Mouse (Mus musculus) E14TG2a.4 (cell line): ENCODE data around the gene Rap1gap2.

ENCODE experiments used
- H3K27me3 ChIP-seq: 2 replicates; pipeline ENCODE4 v1.6.1; 2014; ENCODE audit warnings: low read length, control low read depth; ENCODE audit not compliant: insufficient read depth
- H3K36me3 ChIP-seq: 2 replicates; pipeline ENCODE4 v1.6.1; 2014; ENCODE audit warnings: low read length, control low read depth; ENCODE audit not compliant: insufficient read depth
- H3K4me1 ChIP-seq: replicated peaks from 2 replicates; pipeline ENCODE4 v1.6.1; 2014; ENCODE audit warnings: low read depth, low read length, control low read depth
- H3K4me3 ChIP-seq: replicated peaks from 2 replicates; pipeline ENCODE4 v1.5.1; 2014; ENCODE audit warnings: mild to moderate bottlenecking, low read length
- H3K9me3 ChIP-seq: 2 replicates; pipeline ENCODE4 v1.6.1; 2014; ENCODE audit warnings: low read length, control low read depth
- CTCF ChIP-seq: conservative IDR thresholded peaks from 2 replicates; pipeline ENCODE4 v1.5.1; 2014; ENCODE audit warnings: low read length
- NANOG ChIP-seq: IDR thresholded peaks from 2 replicates; pipeline ENCODE4 v1.6.1; 2014; ENCODE audit warnings: borderline replicate concordance, low read length, mixed read lengths
- POU5F1 ChIP-seq: IDR thresholded peaks from 2 replicates; pipeline ENCODE4 v1.6.1; 2014; ENCODE audit warnings: low read length, borderline replicate concordance

The Rap1gap2 gene

DNA sequence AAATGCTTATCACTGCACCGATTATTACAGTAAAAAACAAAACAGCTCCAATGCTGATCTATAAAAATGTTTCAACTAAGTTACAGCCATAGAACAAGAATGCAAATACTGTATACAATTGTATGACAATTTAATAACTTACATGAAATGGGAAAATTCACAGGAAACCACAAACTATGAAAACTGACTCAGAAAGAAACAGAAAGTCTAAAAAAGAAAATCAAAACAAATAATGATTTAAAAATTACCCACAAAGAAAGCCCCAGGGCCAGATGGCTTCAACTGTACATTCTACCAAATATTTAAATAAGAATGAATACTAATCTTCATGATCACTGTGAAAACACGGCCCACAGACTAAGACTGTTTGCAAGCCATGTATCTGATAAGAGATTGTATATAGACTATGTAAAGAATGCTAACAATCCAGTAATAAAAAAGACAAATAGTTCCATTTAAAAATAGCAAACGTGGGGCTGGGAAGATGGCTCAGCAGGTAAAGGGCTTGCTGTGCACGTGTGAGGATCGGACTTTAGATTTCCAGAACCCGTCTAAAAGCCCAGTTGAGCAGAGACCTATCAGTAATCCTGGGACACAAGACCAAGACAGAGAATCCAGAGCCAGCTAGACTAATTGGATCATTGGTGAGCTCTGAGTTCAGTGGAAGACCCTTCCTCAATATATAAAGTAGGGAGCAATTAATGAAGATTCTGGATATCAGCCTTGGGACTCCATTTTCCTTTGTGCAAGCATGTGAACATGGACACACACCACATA is 167.4 kb downstream of the Rap1gap2 start:
- Histone ChIP-seq H3K36me3 (no peaks in the 10 kb centered on the region), H3K4me3 (no peak overlapping the region), H3K9me3 (no peaks in the 10 kb centered on the region), H3K4me1 (peaks cover 32% of the 10 kb centered on the region), H3K27me3 (no peaks in the 10 kb centered on the region)
- no peak for TF ChIP-seq NANOG
- no peak for TF ChIP-seq POU5F1
- TF ChIP-seq CTCF, result no peak

DNA sequence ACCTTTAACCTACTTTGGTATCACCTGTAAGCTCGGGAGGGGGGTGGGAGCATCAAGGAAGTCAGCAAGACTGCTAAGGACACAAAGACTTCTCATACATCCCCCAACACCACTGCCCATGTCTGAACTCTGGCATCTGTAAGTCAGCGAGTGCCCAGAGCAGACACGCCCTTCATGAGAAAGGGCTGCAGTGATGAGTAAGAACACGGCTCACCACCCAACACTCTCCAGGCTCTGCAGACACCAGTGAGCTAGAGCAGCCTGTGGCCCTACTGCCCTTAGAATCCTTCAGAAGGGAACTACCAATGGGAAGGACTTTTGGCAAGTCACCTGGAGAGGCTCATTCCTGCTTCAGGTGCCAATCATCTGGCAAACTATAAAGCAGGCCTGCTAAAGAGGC is 168.3 kb downstream of the Rap1gap2 start:
- H3K27me3 ChIP-seq, result no peaks in the 10 kb centered on the region
- peaks cover 32% of the 10 kb centered on the region for H3K4me1 ChIP-seq
- TF ChIP-seq NANOG (no peak), CTCF (no peak), POU5F1 (no peak)
- H3K4me3 ChIP-seq, result no peak overlapping the region
- no peaks in the 10 kb centered on the region for H3K36me3 ChIP-seq
- no peaks in the 10 kb centered on the region for H3K9me3 ChIP-seq

DNA sequence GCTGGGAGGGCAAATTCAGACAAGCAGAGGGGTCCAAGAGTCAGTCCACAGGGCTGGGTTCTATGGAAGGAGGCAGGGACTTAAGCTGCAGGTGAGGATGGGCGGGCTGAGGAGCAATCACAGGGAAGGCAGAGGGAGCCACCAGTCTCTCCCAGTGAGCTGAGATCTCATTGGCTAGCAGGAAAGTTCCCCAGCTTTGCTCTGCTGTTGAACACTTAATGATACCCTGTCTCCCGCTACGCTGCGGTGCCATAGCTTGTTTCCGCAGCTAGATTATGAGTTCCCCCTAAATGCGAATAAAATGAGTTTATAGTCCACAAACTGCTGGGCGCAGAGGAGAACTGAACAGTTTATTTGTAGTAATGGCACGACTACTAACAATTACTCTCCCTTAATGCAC is 170.6 kb downstream of the Rap1gap2 start:
- H3K27me3 ChIP-seq, result no peaks in the 10 kb centered on the region
- H3K36me3 ChIP-seq, result no peaks in the 10 kb centered on the region
- H3K4me1 ChIP-seq, result peaks cover 24% of the 10 kb centered on the region
- no peak overlapping the region for H3K4me3 ChIP-seq
- H3K9me3 ChIP-seq, result no peaks in the 10 kb centered on the region
- TF ChIP-seq POU5F1, result no peak
- no peak for TF ChIP-seq CTCF
- TF ChIP-seq NANOG, result no peak

DNA sequence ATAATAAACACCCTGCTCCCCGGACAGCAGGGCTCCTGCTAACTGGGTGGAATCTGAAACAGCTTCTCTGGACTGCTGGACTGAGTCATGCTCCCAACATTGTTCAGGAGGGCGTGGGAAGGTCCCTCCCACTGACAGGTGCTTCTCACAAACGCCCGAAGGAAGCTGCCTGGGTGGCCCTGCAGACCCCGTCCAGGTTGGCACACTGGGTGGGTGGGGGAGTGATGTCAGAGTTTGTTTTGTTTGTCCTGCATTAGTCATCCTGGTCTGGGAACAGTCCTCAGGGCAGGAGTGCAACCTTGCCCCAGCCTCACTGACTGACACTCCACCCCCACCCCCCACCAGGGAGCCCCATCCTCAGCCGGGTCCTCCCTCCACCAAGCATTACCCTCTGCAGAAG is 171.5 kb downstream of the Rap1gap2 start:
- TF ChIP-seq POU5F1 (no peak), NANOG (no peak), CTCF (no peak)
- Histone ChIP-seq H3K36me3 (no peaks in the 10 kb centered on the region), H3K27me3 (no peaks in the 10 kb centered on the region), H3K4me3 (0 out of 2 replicates have a peak overlapping the region, but pooled peaks have one; percentile 4), H3K9me3 (no peaks in the 10 kb centered on the region), H3K4me1 (peaks cover 24% of the 10 kb centered on the region)

DNA sequence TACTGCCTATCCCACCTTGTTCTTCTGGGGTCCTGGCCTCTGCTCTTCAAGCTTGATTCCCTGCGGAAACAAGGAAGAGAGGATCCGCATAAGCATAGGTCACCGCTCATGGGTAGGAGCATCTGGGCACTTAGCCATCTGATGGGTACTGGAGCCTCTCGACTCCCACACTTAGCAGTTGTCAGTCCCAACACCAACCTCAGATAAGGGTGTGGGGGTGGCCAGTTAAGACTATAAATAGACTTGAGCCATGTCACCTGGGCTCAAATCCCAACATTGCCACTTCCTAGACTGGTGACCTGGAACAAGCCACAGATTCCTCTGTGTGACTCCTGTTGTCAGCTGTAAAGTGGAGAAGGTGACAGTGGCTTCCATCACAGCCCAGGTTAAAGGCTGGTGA is 172.5 kb downstream of the Rap1gap2 start:
- Histone ChIP-seq H3K4me3 (no peak overlapping the region), H3K9me3 (no peaks in the 10 kb centered on the region)
- no peak for TF ChIP-seq NANOG
- no peak for TF ChIP-seq CTCF

DNA sequence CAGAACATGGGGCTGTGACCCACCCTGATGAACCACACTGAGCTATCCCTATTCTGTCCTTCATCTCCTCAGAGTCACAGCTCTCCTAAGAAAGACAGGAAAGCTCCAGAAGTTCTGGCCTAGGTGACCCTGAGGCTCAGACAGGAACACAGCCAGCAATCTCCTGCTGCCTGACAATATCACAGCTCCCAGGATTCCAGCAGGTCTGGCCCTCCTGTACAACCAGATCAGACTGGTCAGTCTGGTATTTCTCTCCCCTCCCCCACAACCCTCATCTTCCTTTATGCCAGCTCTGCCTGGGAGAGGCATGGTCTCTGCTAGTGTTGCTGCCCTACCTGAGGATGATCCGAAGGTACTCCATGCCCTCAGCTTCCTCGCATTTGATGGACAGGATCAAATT is 175.3 kb downstream of the Rap1gap2 start:
- H3K27me3 ChIP-seq, result no peaks in the 10 kb centered on the region
- TF ChIP-seq NANOG (no peak), POU5F1 (no peak), CTCF (no peak)
- H3K9me3 ChIP-seq, result no peaks in the 10 kb centered on the region
- peaks cover 23% of the 10 kb centered on the region for H3K4me1 ChIP-seq
- no peak overlapping the region for H3K4me3 ChIP-seq
- H3K36me3 ChIP-seq, result no peaks in the 10 kb centered on the region

More for the DNA sequence above, 172.5 kb downstream of the Rap1gap2 start:
- Histone ChIP-seq H3K4me1 (peaks cover 24% of the 10 kb centered on the region), H3K36me3 (no peaks in the 10 kb centered on the region), H3K27me3 (no peaks in the 10 kb centered on the region)

DNA sequence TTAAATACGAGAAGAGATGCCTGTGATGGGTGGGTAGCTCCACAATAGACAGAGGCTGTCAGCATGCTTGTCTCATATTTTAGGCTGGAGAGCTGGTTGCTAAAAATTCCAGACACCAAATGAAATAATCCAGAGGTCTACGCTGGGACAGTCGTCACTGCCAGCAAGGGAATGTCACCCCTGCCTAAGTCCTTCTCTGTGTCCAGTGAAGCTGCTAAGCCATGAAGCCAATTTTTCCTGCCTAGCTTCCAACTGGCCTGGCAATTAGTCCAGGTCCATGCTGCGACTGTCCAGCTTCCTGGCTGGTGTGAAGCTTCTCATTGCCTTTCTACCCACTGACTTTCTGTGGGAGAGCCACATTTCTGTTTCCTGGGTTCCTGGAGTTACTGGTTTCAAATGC is 177.7 kb downstream of the Rap1gap2 start:
- no peaks in the 10 kb centered on the region for H3K27me3 ChIP-seq
- H3K4me3 ChIP-seq, result no peak overlapping the region
- 0 out of 2 replicates have a peak, but pooled peaks cover 3% of the 10 kb centered on the region for H3K4me1 ChIP-seq
- H3K36me3 ChIP-seq, result no peaks in the 10 kb centered on the region
- TF ChIP-seq NANOG (no peak), POU5F1 (no peak), CTCF (no peak)
- H3K9me3 ChIP-seq, result no peaks in the 10 kb centered on the region

DNA sequence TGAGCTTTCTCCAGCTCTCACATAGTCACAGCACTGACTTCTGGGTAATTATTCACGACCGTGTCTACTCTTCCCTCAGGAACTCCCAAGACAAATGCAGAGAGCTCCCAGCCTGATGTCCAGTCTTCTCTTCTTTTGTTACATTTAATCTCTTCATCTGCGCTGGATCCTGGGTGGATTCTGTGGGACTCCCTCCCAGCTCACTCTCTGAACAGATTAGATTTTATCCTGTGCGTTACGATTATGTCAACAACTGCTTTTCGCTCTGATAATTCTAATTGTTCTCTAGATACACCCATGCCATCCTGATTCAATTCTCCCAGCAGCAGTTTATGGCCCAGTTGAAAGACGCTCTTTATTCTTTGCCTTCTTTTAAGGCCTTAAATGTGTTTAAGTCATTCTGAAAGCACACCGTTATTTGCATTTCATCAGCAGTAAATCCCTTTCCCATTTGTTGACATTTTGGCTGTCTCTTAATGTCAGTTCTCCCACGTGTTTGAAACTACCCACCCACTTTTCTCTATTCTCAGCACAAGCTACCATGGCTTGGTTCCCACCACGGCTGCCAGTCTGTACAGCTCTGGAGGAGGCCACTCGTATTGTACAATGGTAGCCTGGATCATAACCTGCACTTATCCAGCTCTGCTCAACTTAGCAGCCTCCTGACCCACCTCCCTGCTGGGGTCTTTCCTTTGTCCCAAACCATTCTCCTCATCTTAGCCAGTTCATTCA is 180.8 kb downstream of the Rap1gap2 start:
- H3K4me3 ChIP-seq, result no peak overlapping the region
- no peaks in the 10 kb centered on the region for H3K4me1 ChIP-seq
- H3K27me3 ChIP-seq, result no peaks in the 10 kb centered on the region
- TF ChIP-seq CTCF (no peak), NANOG (no peak), POU5F1 (no peak)
- no peaks in the 10 kb centered on the region for H3K36me3 ChIP-seq
- no peaks in the 10 kb centered on the region for H3K9me3 ChIP-seq
